Comparison of ENCODE assay signal across 8 mouse cellular contexts in the genomic region with DNA sequence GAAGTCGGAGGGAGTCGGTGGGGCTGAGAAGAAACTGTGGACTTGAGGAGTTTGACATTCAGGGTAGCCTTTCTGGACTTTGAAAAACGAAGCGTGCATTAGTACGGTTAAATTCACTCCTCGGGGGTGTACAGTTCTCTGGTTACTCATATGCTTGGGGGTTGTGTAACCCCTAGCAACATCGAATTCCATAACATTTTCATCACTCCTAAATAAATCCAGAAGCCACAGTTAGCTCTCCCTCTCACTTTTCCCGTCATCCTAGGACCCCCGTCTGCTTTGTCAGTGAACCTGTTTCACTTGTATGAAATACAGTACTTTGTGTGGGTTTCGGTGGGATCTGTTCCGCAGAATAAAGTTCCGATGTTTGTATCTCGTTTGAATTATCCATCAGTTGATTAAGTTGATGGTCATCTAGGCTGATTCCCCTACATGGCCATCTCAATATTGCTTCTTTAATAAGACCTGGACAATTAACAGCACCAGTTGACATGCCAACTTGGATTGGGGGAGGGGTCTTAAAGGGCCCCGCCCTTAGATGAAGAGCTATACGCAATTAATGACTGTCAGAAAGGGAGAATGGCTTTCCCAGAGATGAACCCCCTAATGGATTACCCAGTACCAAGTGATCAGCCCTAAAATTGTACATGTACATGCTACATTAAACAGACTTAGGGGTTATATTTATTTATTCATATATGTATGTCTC. TPM values are rescaled to one million over a fixed set of nuclear protein-coding genes. Genes with fewer than 3 reads are reported as not detected.
DNase-seq lines count a peak whose midpoint lies in the region; ATAC-seq and TF ChIP-seq lines count a peak whose summit lies in the region.

No protein-coding gene starts in this region.

- H3K36me3 ChIP-seq in hindbrain, embryonic 13.5 days = peaks cover 3% of the 10 kb centered on the region
- H3K36me3 ChIP-seq in midbrain, embryonic 15.5 days (replicated peaks) = 0 out of 2 replicates have a peak, but pooled peaks cover 5% of the 10 kb centered on the region

- H3K9ac ChIP-seq in hindbrain, embryonic 13.5 days = peak overlapping the region; percentile 95
- peak overlapping the region; percentile 77 for H3K9ac ChIP-seq in midbrain, embryonic 15.5 days

- H3K4me2 ChIP-seq in hindbrain, embryonic 13.5 days = peak overlapping the region; percentile 77
- H3K4me2 ChIP-seq in midbrain, embryonic 15.5 days = peak overlapping the region; percentile 82

- H3K4me3 ChIP-seq in layer of hippocampus, adult 2 months = peak overlapping the region; percentile 84
- H3K4me3 ChIP-seq in hindbrain, embryonic 13.5 days = peak overlapping the region; percentile 96
- H3K4me3 ChIP-seq in midbrain, embryonic 15.5 days = peak overlapping the region; percentile 71

- no peak for DNase-seq in layer of hippocampus, adult 2 months (ENCODE audit: low spot score in 2 of 2)
- DNase-seq in layer of hippocampus, adult 9-11 months = no peak
- DNase-seq in c-Kit-positive CD71-positive TER-119-positive erythroid progenitor cells, embryonic 14.5 days (ENCODE audit: low spot score) = peak; percentile 18
- no peak for DNase-seq in urinary bladder, postnatal 10 days (ENCODE audit: low spot score)
- no peak for DNase-seq in layer of hippocampus, adult 18-20 months (ENCODE audit: low spot score in 2 of 2)
- no peak for DNase-seq in spleen, postnatal 14 days (ENCODE audit: low spot score in 2 of 2)

- peak; percentile 34; the same call in 1 of the 2 replicates for ATAC-seq in hindbrain, embryonic 13.5 days (ENCODE audit: low FRiP score)
- no peak for ATAC-seq in midbrain, embryonic 15.5 days (replicated peaks)

- no peaks in the 10 kb centered on the region for H3K9me3 ChIP-seq in hindbrain, embryonic 13.5 days
- H3K9me3 ChIP-seq in midbrain, embryonic 15.5 days = no peaks in the 10 kb centered on the region

- 22% methylated on average over 15 of the region's 15 CpGs for WGBS in hindbrain, embryonic 13.5 days
- 23% methylated on average over 15 of the region's 15 CpGs for WGBS in midbrain, embryonic 15.5 days

- peak overlapping the region; percentile 98 for H3K27ac ChIP-seq in layer of hippocampus, adult 2 months
- peak overlapping the region; percentile 92 for H3K27ac ChIP-seq in hindbrain, embryonic 13.5 days
- peak overlapping the region; percentile 84 for H3K27ac ChIP-seq in midbrain, embryonic 15.5 days

- H3K27me3 ChIP-seq in hindbrain, embryonic 13.5 days = no peaks in the 10 kb centered on the region
- H3K27me3 ChIP-seq in midbrain, embryonic 15.5 days (replicated peaks) = no peaks in the 10 kb centered on the region

- peaks cover 15% of the 10 kb centered on the region for H3K4me1 ChIP-seq in hindbrain, embryonic 13.5 days (replicated peaks)
- H3K4me1 ChIP-seq in midbrain, embryonic 15.5 days = peaks cover 12% of the 10 kb centered on the region

- TF ChIP-seq CTCF in layer of hippocampus, adult 2 months (conservative IDR thresholded peaks at IDR 0.05) = no peak

RNA-seq across cellular contexts. Expression of gene Rad52, which starts 0.7 kb away (rescaled TPM):
- total RNA-seq in layer of hippocampus, adult 2 months (2021) = 10 to 100 TPM; 45.4 to 49.7 TPM
- 25.7 and 26.5 TPM in 2 replicates for polyA plus RNA-seq in hindbrain, embryonic 13.5 days (2015; fragmentation: Nextera tagmentation; extraction: Ambion mirVana)
- polyA plus RNA-seq in midbrain, embryonic 15.5 days (2015; fragmentation: Nextera tagmentation; extraction: Ambion mirVana) = 26.5 and 28.7 TPM in 2 replicates
- total RNA-seq in layer of hippocampus, adult 18-20 months (2021) = 10 to 100 TPM; 35.7 to 37.7 TPM

RNA-seq across cellular contexts. Expression of gene Erc1, which starts 55.3 kb away (rescaled TPM):
- 10 to 100 TPM; 51.9 to 54.5 TPM for total RNA-seq in layer of hippocampus, adult 2 months (2021)
- 44.3 and 44.9 TPM in 2 replicates for polyA plus RNA-seq in hindbrain, embryonic 13.5 days (2015; fragmentation: Nextera tagmentation; extraction: Ambion mirVana)
- polyA plus RNA-seq in midbrain, embryonic 15.5 days (2015; fragmentation: Nextera tagmentation; extraction: Ambion mirVana) = 56.6 and 58.9 TPM in 2 replicates
- total RNA-seq in layer of hippocampus, adult 18-20 months (2021) = 10 to 100 TPM; 48.0 to 48.7 TPM
